Mouse (Mus musculus) MEL (cell line): ENCODE results near the gene Tdrkh. TPM values are rescaled to one million over a fixed set of nuclear protein-coding genes. Genes with fewer than 3 reads are reported as not detected.

Experiments used
- DNase-seq: peaks from one replicate; pipeline ENCODE4 v3.0.0; 2011; ENCODE audit warnings: low read depth, low spot score
- H3K27ac ChIP-seq: 2 replicates; pipeline ENCODE4 v1.5.1; 2012; ENCODE audit warnings: low read depth, mild to moderate bottlenecking, control low read depth, low read length, moderate library complexity; ENCODE audit not compliant: control insufficient read depth
- H3K27me3 ChIP-seq, 2 experiments: fragments of 150-350 bp in 1 of 2; sonication (generic) in 1 of 2; 2 replicates each; pipeline ENCODE4 v1.6.1; 2012; ENCODE audit warnings: low read length in 2 of 2, mild to moderate bottlenecking in 2 of 2, improper control_type of control experiment in 1 of 2, moderate library complexity in 1 of 2; ENCODE audit not compliant: insufficient read depth in 2 of 2, control insufficient read depth in 1 of 2
- H3K36me3 ChIP-seq, 2 experiments: 2 replicates each; pipeline ENCODE4 v1.6.1; 2012 to 2014; ENCODE audit warnings: low read length in 2 of 2, improper control_type of control experiment in 1 of 2, inconsistent platforms in 1 of 2, mild to moderate bottlenecking in 1 of 2; ENCODE audit not compliant: insufficient read depth in 2 of 2, control insufficient read depth in 1 of 2
- H3K4me1 ChIP-seq, 2 experiments: fragments of 150-350 bp in 1 of 2; sonication (generic) in 1 of 2; 2 replicates each; pipeline ENCODE4 v1.6.1; 2012; ENCODE audit warnings: low read length in 2 of 2, improper control_type of control experiment in 1 of 2, mild to moderate bottlenecking in 1 of 2; ENCODE audit not compliant: insufficient read depth in 2 of 2, control insufficient read depth in 1 of 2
- H3K4me3 ChIP-seq, 2 experiments: fragments of 150-350 bp in 1 of 2; sonication (generic) in 1 of 2; 2 replicates each; pipeline ENCODE4 v1.5.1; 2012; ENCODE audit warnings: low read depth in 2 of 2, low read length in 2 of 2, mild to moderate bottlenecking in 2 of 2, moderate library complexity in 2 of 2, control low read depth in 1 of 2, improper control_type of control experiment in 1 of 2; ENCODE audit not compliant: control insufficient read depth in 1 of 2, insufficient read depth in 1 of 2
- H3K79me2 ChIP-seq: 2 replicates; pipeline ENCODE4 v1.6.1; 2012; ENCODE audit warnings: mild to moderate bottlenecking, low read length, moderate library complexity; ENCODE audit not compliant: control insufficient read depth, poor library complexity, insufficient read depth
- H3K9ac ChIP-seq: 2 replicates; pipeline ENCODE4 v1.6.1; 2012; ENCODE audit warnings: low read depth, mild to moderate bottlenecking, control low read depth, low read length, moderate library complexity; ENCODE audit not compliant: control insufficient read depth, poor library complexity, severe bottlenecking
- H3K9me3 ChIP-seq: fragments of 150-350 bp; sonication (generic); replicated peaks from 2 replicates; pipeline ENCODE4 v1.6.1; 2012; ENCODE audit warnings: mild to moderate bottlenecking, low read length, improper control_type of control experiment, moderate library complexity; ENCODE audit not compliant: insufficient read depth
- CHD1 ChIP-seq: IDR thresholded peaks from 2 replicates; pipeline ENCODE4 v1.6.1; 2012; ENCODE audit warnings: low read depth, mild to moderate bottlenecking, inconsistent platforms, low read length, improper control_type of control experiment
- CHD2 ChIP-seq: IDR thresholded peaks from 2 replicates; pipeline ENCODE4 v1.6.1; 2011; ENCODE audit warnings: low read length, improper control_type of control experiment
- CTCF ChIP-seq, 3 experiments: IDR thresholded peaks in 2 of 3; conservative IDR thresholded peaks in 1 of 3; 2 replicates each; pipeline ENCODE4 v1.5.1; 2011 to 2012; ENCODE audit warnings: low read length in 3 of 3, low read depth in 2 of 3, mild to moderate bottlenecking in 2 of 3, improper control_type of control experiment in 1 of 3, inconsistent platforms in 1 of 3, mixed read lengths in 1 of 3, moderate library complexity in 1 of 3; ENCODE audit not compliant: control insufficient read depth in 1 of 3, insufficient read depth in 1 of 3, poor library complexity in 1 of 3, severe bottlenecking in 1 of 3
- E2F4 ChIP-seq: IDR thresholded peaks from 2 replicates; pipeline ENCODE4 v1.6.1; 2011; ENCODE audit warnings: low read depth, low read length, improper control_type of control experiment, borderline replicate concordance
- ELF1 ChIP-seq: IDR thresholded peaks from 2 replicates; pipeline ENCODE4 v1.6.1; 2014; ENCODE audit warnings: low read depth, mild to moderate bottlenecking, inconsistent platforms, low read length, improper control_type of control experiment, moderate library complexity
- ETS1 ChIP-seq: IDR thresholded peaks from 2 replicates; pipeline ENCODE4 v1.6.1; 2012; ENCODE audit warnings: low read depth, mild to moderate bottlenecking, inconsistent platforms, low read length, improper control_type of control experiment, moderate library complexity
- KAT2A ChIP-seq: conservative IDR thresholded peaks from 2 replicates; pipeline ENCODE4 v1.6.1; 2012; ENCODE audit warnings: low read depth, low read length, improper control_type of control experiment, inconsistent platforms
- MAZ ChIP-seq: IDR thresholded peaks from 2 replicates; pipeline ENCODE4 v1.6.1; 2012; ENCODE audit warnings: low read depth, mild to moderate bottlenecking, inconsistent platforms, low read length, improper control_type of control experiment
- MXI1 ChIP-seq: IDR thresholded peaks from 2 replicates; pipeline ENCODE4 v1.6.1; 2011; ENCODE audit warnings: mild to moderate bottlenecking, low read depth, low read length, improper control_type of control experiment
- NELFE ChIP-seq: IDR thresholded peaks from 2 replicates; pipeline ENCODE4 v1.6.1; 2011; ENCODE audit warnings: low read depth, low read length, improper control_type of control experiment
- POLR2A ChIP-seq, 2 experiments: IDR thresholded peaks; 2 replicates each; pipeline ENCODE4 v1.6.1; 2011 to 2012; ENCODE audit warnings: low read length in 2 of 2, mild to moderate bottlenecking in 2 of 2, control low read depth in 1 of 2, improper control_type of control experiment in 1 of 2, low read depth in 1 of 2, moderate library complexity in 1 of 2; ENCODE audit not compliant: control insufficient read depth in 1 of 2, insufficient read depth in 1 of 2, poor library complexity in 1 of 2
- POLR2AphosphoS2 ChIP-seq: IDR thresholded peaks from 2 replicates; pipeline ENCODE4 v1.6.1; 2011; ENCODE audit warnings: low read length, improper control_type of control experiment
- SMC3 ChIP-seq: IDR thresholded peaks from 2 replicates; pipeline ENCODE4 v1.6.1; 2011; ENCODE audit warnings: low read depth, low read length, improper control_type of control experiment
- TAL1 ChIP-seq: IDR thresholded peaks from 2 replicates; pipeline ENCODE4 v1.6.1; 2012; ENCODE audit warnings: mild to moderate bottlenecking, inconsistent platforms, low read length, moderate library complexity, mixed read lengths
- TBP ChIP-seq: IDR thresholded peaks from 2 replicates; pipeline ENCODE4 v1.8.0; 2011; ENCODE audit warnings: low read depth, low read length, improper control_type of control experiment
- TCF12 ChIP-seq: IDR thresholded peaks from 2 replicates; pipeline ENCODE4 v1.6.1; 2014; ENCODE audit warnings: low read depth, mild to moderate bottlenecking, inconsistent platforms, low read length, improper control_type of control experiment, moderate library complexity
- UBTF ChIP-seq: IDR thresholded peaks from 2 replicates; pipeline ENCODE4 v1.6.1; 2012; ENCODE audit warnings: low read depth, mild to moderate bottlenecking, inconsistent platforms, low read length, improper control_type of control experiment, moderate library complexity, borderline replicate concordance; ENCODE audit not compliant: insufficient read depth
- USF2 ChIP-seq, 2 experiments: IDR thresholded peaks; 2 replicates each; pipeline ENCODE4 v1.6.1; 2011 to 2012; ENCODE audit warnings: improper control_type of control experiment in 2 of 2, low read length in 2 of 2, borderline replicate concordance in 1 of 2, inconsistent platforms in 1 of 2, low read depth in 1 of 2, mild to moderate bottlenecking in 1 of 2; ENCODE audit not compliant: insufficient read depth in 1 of 2
- ZKSCAN1 ChIP-seq: IDR thresholded peaks from 2 replicates; pipeline ENCODE4 v1.6.1; 2012; ENCODE audit warnings: low read depth, mild to moderate bottlenecking, inconsistent platforms, low read length, improper control_type of control experiment, moderate library complexity
- ZMIZ1 ChIP-seq: IDR thresholded peaks from 2 replicates; pipeline ENCODE4 v1.6.1; 2012; ENCODE audit warnings: low read depth, mild to moderate bottlenecking, inconsistent platforms, low read length, improper control_type of control experiment, moderate library complexity
- polyA plus RNA-seq, 2 experiments: library from polyadenylated mRNA; stranded (reverse) in 1 of 2; unstranded in 1 of 2; fragments of >175 nt in 1 of 2; fragments of >200 nt in 1 of 2; gene quantifications; 2 replicates each; pipeline versions ENCODE4 v1.2.1 to v1.2.4; 2012; ENCODE audit warnings: low replicate concordance in 2 of 2, low read depth in 1 of 2; ENCODE audit not compliant: insufficient read length in 2 of 2, insufficient read depth in 1 of 2, missing spikeins in 1 of 2
- total RNA-seq: library from RNA; depleted of rRNA; stranded (reverse); fragments of 300-350 nt; gene quantifications from 2 replicates; pipeline ENCODE4 v1.2.3, GENCODE M21; 2012; rRNA removed

Tdrkh gene
- total RNA-seq (not detected in 2 replicates), polyA plus RNA-seq (not detected)

GRCm38 (mm10) chr3:94413031-94413679, at the start of gene Tdrkh:
Gene Tdrkh, plus strand, starts transcription at chr3:94413273.
- H3K9ac ChIP-seq, result no peak within 1 kb of the TSS
- TF ChIP-seq MAZ, result no peak
- no peak for TF ChIP-seq KAT2A
- TF ChIP-seq TAL1, result no peak
- TF ChIP-seq TCF12, result no peak
- TF ChIP-seq TBP, result no peak
- no peak for TF ChIP-seq POLR2A (IDR thresholded peaks at IDR 0.05; ENCODE audit: control insufficient read depth in 1 of 2, insufficient read depth in 1 of 2, low read depth in 1 of 2, low read length in 2 of 2, poor library complexity in 1 of 2)
- TF ChIP-seq CTCF (IDR thresholded peaks at IDR 0.05 in 2 of 3, conservative IDR thresholded peaks at IDR 0.05 in 1 of 3; ENCODE audit: control insufficient read depth in 1 of 3, insufficient read depth in 1 of 3, low read depth in 2 of 3, low read length in 3 of 3, poor library complexity in 1 of 3, severe bottlenecking in 1 of 3), result no peak
- TF ChIP-seq POLR2AphosphoS2, result no peak
- TF ChIP-seq USF2 (IDR thresholded peaks at IDR 0.05; ENCODE audit: borderline replicate concordance in 1 of 2, insufficient read depth in 1 of 2, low read depth in 1 of 2, low read length in 2 of 2), result no peak
- TF ChIP-seq MXI1, result no peak
- no peak for TF ChIP-seq E2F4
- no peak for TF ChIP-seq ELF1
- no peak for TF ChIP-seq CHD1
- TF ChIP-seq ZKSCAN1, result no peak
- no peak for TF ChIP-seq ZMIZ1
- no peak for TF ChIP-seq UBTF
- H3K36me3 ChIP-seq, result no peaks in the 10 kb centered on the region
- H3K4me1 ChIP-seq, result no peaks in the 10 kb centered on the region
- no peak within 1 kb of the TSS for H3K4me3 ChIP-seq
- no peaks in the 10 kb centered on the region for H3K9me3 ChIP-seq
- peaks cover 17 to 24% of the 10 kb centered on the region in 2 experiments for H3K27me3 ChIP-seq
- DNase-seq, result no peak
- H3K79me2 ChIP-seq, result no peaks in the 10 kb centered on the region
- H3K27ac ChIP-seq, result no peak within 1 kb of the TSS

- H3K79me2 ChIP-seq, result no peaks in the 10 kb centered on the region
- TF ChIP-seq CHD2 (no peak), SMC3 (no peak), ETS1 (no peak), KAT2A (no peak), ZMIZ1 (no peak), NELFE (no peak)
- H3K4me3 ChIP-seq, result no peak overlapping the region
- DNase-seq, result no peak
- H3K36me3 ChIP-seq, result no peaks in the 10 kb centered on the region
- H3K9me3 ChIP-seq, result no peaks in the 10 kb centered on the region
- H3K27ac ChIP-seq, result no peak overlapping the region
- no peaks in the 10 kb centered on the region for H3K4me1 ChIP-seq
- H3K27me3 ChIP-seq, result peaks cover 6% of the 10 kb centered on the region in 2 experiments; a peak in 3 of 4 replicates
- no peak overlapping the region for H3K9ac ChIP-seq
These were observed 49.6 kb upstream of the Tdrkh start for GRCm38 (mm10) chr3:94363291-94364153.
